Comparison of ENCODE assay signal across 14 mouse cellular contexts in genomic region chr7:84408282-84408681, GRCm38 (mm10). TPM values are rescaled to one million over a fixed set of nuclear protein-coding genes. Genes with fewer than 3 reads are reported as not detected.
A peak's percentile ranks its signal among the peaks of the same experiment; 100 is the strongest.
DNase-seq lines count a peak whose midpoint lies in the region; ATAC-seq lines count a peak whose summit lies in the region.
"Had no signal": no experiment of that assay in that cellular context is flagged by ENCODE, and none has a peak within 500 bp of the region (broad histone marks: within the 10 kb centered on the region; RNA-seq: fewer than 3 reads in every experiment).

No protein-coding gene starts in this region.

- no peaks in the 10 kb centered on the region for H3K27me3 ChIP-seq in kidney, embryonic 15.5 days
- H3K27me3 ChIP-seq in embryonic facial prominence, embryonic 14.5 days (replicated peaks; ENCODE audit: control insufficient read depth, insufficient read depth, low read length) = no peaks in the 10 kb centered on the region
- H3K27me3 ChIP-seq in hindbrain, embryonic 14.5 days (ENCODE audit: control insufficient read depth, insufficient read depth, low read length) = no peaks in the 10 kb centered on the region
- H3K27me3 ChIP-seq in midbrain, embryonic 16.5 days (ENCODE audit: control insufficient read depth, insufficient read depth, low read depth, low read length) = no peaks in the 10 kb centered on the region

- H3K4me2 ChIP-seq in kidney, embryonic 15.5 days = peak overlapping the region; percentile 82; the same call in 1 of the 2 replicates
- peak overlapping the region; percentile 79; the same call in 1 of the 2 replicates for H3K4me2 ChIP-seq in embryonic facial prominence, embryonic 14.5 days (ENCODE audit: low read depth, low read length)
- H3K4me2 ChIP-seq in hindbrain, embryonic 14.5 days (replicated peaks) = peak overlapping the region; percentile 69
- H3K4me2 ChIP-seq in midbrain, embryonic 16.5 days (ENCODE audit: low read length) = peak overlapping the region; percentile 62

- H3K9me3 ChIP-seq in kidney, embryonic 15.5 days (replicated peaks) = no peaks in the 10 kb centered on the region
- H3K9me3 ChIP-seq in embryonic facial prominence, embryonic 14.5 days (ENCODE audit: control insufficient read depth, low read length) = no peaks in the 10 kb centered on the region
- no peaks in the 10 kb centered on the region for H3K9me3 ChIP-seq in hindbrain, embryonic 14.5 days (ENCODE audit: control insufficient read depth, low read length)
- H3K9me3 ChIP-seq in midbrain, embryonic 16.5 days (replicated peaks; ENCODE audit: control insufficient read depth, low read length, poor library complexity, severe bottlenecking) = no peaks in the 10 kb centered on the region
- H3K9me3 ChIP-seq: heart, embryonic 12.5 days had no signal

- peaks cover 39% of the 10 kb centered on the region for H3K4me1 ChIP-seq in kidney, embryonic 15.5 days
- peaks cover 11% of the 10 kb centered on the region; the same call in 1 of the 2 replicates for H3K4me1 ChIP-seq in embryonic facial prominence, embryonic 14.5 days (ENCODE audit: control insufficient read depth, insufficient read depth, low read length)
- peaks cover 42% of the 10 kb centered on the region for H3K4me1 ChIP-seq in hindbrain, embryonic 14.5 days (replicated peaks; ENCODE audit: control insufficient read depth, insufficient read depth, low read length)
- peaks cover 36% of the 10 kb centered on the region for H3K4me1 ChIP-seq in midbrain, embryonic 16.5 days (ENCODE audit: control insufficient read depth, insufficient read depth, low read length)

- H3K27ac ChIP-seq in kidney, embryonic 15.5 days = no peak overlapping the region
- no peak overlapping the region for H3K27ac ChIP-seq in embryonic facial prominence, embryonic 14.5 days (replicated peaks; ENCODE audit: low read depth, low read length)
- no peak overlapping the region for H3K27ac ChIP-seq in hindbrain, embryonic 14.5 days
- H3K27ac ChIP-seq in midbrain, embryonic 16.5 days (ENCODE audit: low read length) = no peak overlapping the region
- H3K27ac ChIP-seq: stomach, postnatal 0 days had no signal

- DNase-seq in kidney, postnatal 4 days = no peak
- no peak for DNase-seq in embryonic facial prominence, embryonic 14.5 days (ENCODE audit: low spot score)
- DNase-seq in hindbrain, embryonic 14.5 days (ENCODE audit: low spot score) = no peak
- DNase-seq in adrenal gland, adult (ENCODE audit: inconsistent age in 2 of 2, low spot score in 1 of 2) = no peak
- DNase-seq in left cerebral cortex, adult 8-10 months (ENCODE audit: low spot score in 2 of 2) = no peak
- DNase-seq in adrenal gland, adult 8-10 months = no peak
- DNase-seq: right cerebral cortex, postnatal 4 days had no signal

- H3K4me3 ChIP-seq in kidney, embryonic 15.5 days (replicated peaks) = no peak overlapping the region
- no peak overlapping the region; the same call in 1 of the 2 replicates for H3K4me3 ChIP-seq in embryonic facial prominence, embryonic 14.5 days (ENCODE audit: low read depth, low read length)
- H3K4me3 ChIP-seq in hindbrain, embryonic 14.5 days (replicated peaks; ENCODE audit: low read length) = peak overlapping the region; percentile 80
- peak overlapping the region; percentile 62 for H3K4me3 ChIP-seq in midbrain, embryonic 16.5 days (ENCODE audit: low read depth, low read length)

- H3K9ac ChIP-seq in kidney, embryonic 15.5 days = no peak overlapping the region
- H3K9ac ChIP-seq in embryonic facial prominence, embryonic 14.5 days (ENCODE audit: low read depth, low read length) = no peak overlapping the region
- H3K9ac ChIP-seq in hindbrain, embryonic 14.5 days = peak overlapping the region; percentile 95; the same call in 1 of the 2 replicates
- peak overlapping the region; percentile 48 for H3K9ac ChIP-seq in midbrain, embryonic 16.5 days (ENCODE audit: low read depth, low read length)
- H3K9ac ChIP-seq: heart, embryonic 12.5 days had no signal

- ATAC-seq in kidney, embryonic 15.5 days (replicated peaks; ENCODE audit: low FRiP score) = no peak
- ATAC-seq in embryonic facial prominence, embryonic 14.5 days (ENCODE audit: low read depth) = no peak
- no peak for ATAC-seq in hindbrain, embryonic 14.5 days (ENCODE audit: low FRiP score)
- ATAC-seq in midbrain, embryonic 16.5 days = no peak

- H3K36me3 ChIP-seq in kidney, embryonic 15.5 days = no peaks in the 10 kb centered on the region
- H3K36me3 ChIP-seq in embryonic facial prominence, embryonic 14.5 days (ENCODE audit: control insufficient read depth, insufficient read depth, low read length) = no peaks in the 10 kb centered on the region
- H3K36me3 ChIP-seq in hindbrain, embryonic 14.5 days (replicated peaks; ENCODE audit: control insufficient read depth, insufficient read depth) = no peaks in the 10 kb centered on the region
- H3K36me3 ChIP-seq in midbrain, embryonic 16.5 days (ENCODE audit: control insufficient read depth, insufficient read depth, low read length) = no peaks in the 10 kb centered on the region
- H3K36me3 ChIP-seq: heart, embryonic 12.5 days had no signal

- WGBS in kidney, embryonic 15.5 days = 81% methylated on average over 5 of the region's 5 CpGs
- WGBS in embryonic facial prominence, embryonic 14.5 days = 71% methylated on average over 5 of the region's 5 CpGs
- 58% methylated on average over 5 of the region's 5 CpGs for WGBS in hindbrain, embryonic 14.5 days
- 62% methylated on average over 5 of the region's 5 CpGs for WGBS in midbrain, embryonic 16.5 days

RNA-seq across cellular contexts. Expression of gene Arnt2, which starts 1.7 kb away (rescaled TPM):
- 10.5 and 12.2 TPM in 2 replicates for polyA plus RNA-seq in kidney, embryonic 15.5 days (2015; fragmentation: Nextera tagmentation; extraction: Ambion mirVana)
- polyA plus RNA-seq in embryonic facial prominence, embryonic 14.5 days (2014; fragmentation: Nextera tagmentation; extraction: Ambion mirVana) = 7.6 and 9.3 TPM in 2 replicates
- 67.4 and 78.3 TPM in 2 replicates for polyA plus RNA-seq in hindbrain, embryonic 14.5 days (2014; fragmentation: Nextera tagmentation; extraction: Ambion mirVana)
- polyA plus RNA-seq in midbrain, embryonic 16.5 days (2015; fragmentation: Nextera tagmentation; extraction: Ambion mirVana) = 88.2 and 90.2 TPM in 2 replicates
- 100 to 1,000 TPM; 205 to 240 (median 236) TPM for total RNA-seq in left cerebral cortex, adult 8-10 months (2022)
- 10 to 100 TPM; 41.3 to 62.9 (median 50.8) TPM for total RNA-seq in adrenal gland, adult 8-10 months (2022)
- total RNA-seq: liver, adult 2 months; megakaryocyte progenitor cell, adult 5-6 weeks; MEL had no signal
- polyA plus RNA-seq: liver, adult 2 months had no signal

Comparison
In these comparisons a context has a peak if more than half of its experiments do, and no peak if none do; other contexts are left out.
1. H3K4me3 ChIP-seq: peak in hindbrain, embryonic 14.5 days (single experiment) and midbrain, embryonic 16.5 days (single experiment); none in kidney, embryonic 15.5 days (single experiment) and embryonic facial prominence, embryonic 14.5 days (single experiment).
2. H3K9ac ChIP-seq: peak in hindbrain, embryonic 14.5 days (single experiment) and midbrain, embryonic 16.5 days (single experiment); none in kidney, embryonic 15.5 days (single experiment) and embryonic facial prominence, embryonic 14.5 days (single experiment).
3. Peak in every context shown above with its lines, with median percentiles within 50 percentile points of each other: H3K4me2 ChIP-seq.